8 mouse cellular contexts compared by ENCODE assay signal in genomic region chr6:4747677-4748505, GRCm38 (mm10). TPM values are rescaled to one million over a fixed set of nuclear protein-coding genes. Genes with fewer than 3 reads are reported as not detected.
DNase-seq lines count a peak whose midpoint lies in the region; ATAC-seq lines count a peak whose summit lies in the region.

No protein-coding gene starts in this region.

- peaks cover 29% of the 10 kb centered on the region for H3K9me3 ChIP-seq in embryonic facial prominence, embryonic 10.5 days
- H3K9me3 ChIP-seq in heart, embryonic 10.5 days: peaks cover 24% of the 10 kb centered on the region
- peaks cover 13% of the 10 kb centered on the region for H3K9me3 ChIP-seq in kidney, embryonic 15.5 days (replicated peaks)
- H3K9me3 ChIP-seq in limb, embryonic 13.5 days: peaks cover 35% of the 10 kb centered on the region
- peaks cover 13% of the 10 kb centered on the region; the same call in 1 of the 2 replicates for H3K9me3 ChIP-seq in midbrain, embryonic 13.5 days
- peaks cover 15% of the 10 kb centered on the region; the same call in 1 of the 2 replicates for H3K9me3 ChIP-seq in stomach, embryonic 14.5 days (ENCODE audit: control insufficient read depth, low read depth, low read length)

- no peaks in the 10 kb centered on the region for H3K27me3 ChIP-seq in embryonic facial prominence, embryonic 10.5 days (replicated peaks; ENCODE audit: low read depth, poor library complexity, severe bottlenecking)
- H3K27me3 ChIP-seq in heart, embryonic 10.5 days (ENCODE audit: insufficient read depth, poor library complexity, severe bottlenecking): no peaks in the 10 kb centered on the region
- no peaks in the 10 kb centered on the region for H3K27me3 ChIP-seq in kidney, embryonic 15.5 days
- no peaks in the 10 kb centered on the region for H3K27me3 ChIP-seq in limb, embryonic 13.5 days
- H3K27me3 ChIP-seq in midbrain, embryonic 13.5 days: no peaks in the 10 kb centered on the region
- H3K27me3 ChIP-seq in stomach, embryonic 14.5 days (ENCODE audit: control insufficient read depth, insufficient read depth, low read length): no peaks in the 10 kb centered on the region

- H3K27ac ChIP-seq in embryonic facial prominence, embryonic 10.5 days (replicated peaks): peak overlapping the region; percentile 91
- H3K27ac ChIP-seq in heart, embryonic 10.5 days: peak overlapping the region; percentile 92
- H3K27ac ChIP-seq in kidney, embryonic 15.5 days: 0 out of 2 replicates have a peak overlapping the region, but pooled peaks have one; percentile 54
- H3K27ac ChIP-seq in limb, embryonic 13.5 days: peak overlapping the region; percentile 65
- H3K27ac ChIP-seq in midbrain, embryonic 13.5 days: peak overlapping the region; percentile 56
- H3K27ac ChIP-seq in stomach, embryonic 14.5 days (ENCODE audit: low read length): peak overlapping the region; percentile 58

- H3K4me1 ChIP-seq in embryonic facial prominence, embryonic 10.5 days: peaks cover 10% of the 10 kb centered on the region
- 0 out of 2 replicates have a peak, but pooled peaks cover 2% of the 10 kb centered on the region for H3K4me1 ChIP-seq in heart, embryonic 10.5 days
- H3K4me1 ChIP-seq in kidney, embryonic 15.5 days: no peaks in the 10 kb centered on the region
- H3K4me1 ChIP-seq in limb, embryonic 13.5 days: 0 out of 2 replicates have a peak, but pooled peaks cover 5% of the 10 kb centered on the region
- H3K4me1 ChIP-seq in midbrain, embryonic 13.5 days (replicated peaks): peaks cover 5% of the 10 kb centered on the region; the same call in 1 of the 2 replicates
- peaks cover 2% of the 10 kb centered on the region; the same call in 1 of the 2 replicates for H3K4me1 ChIP-seq in stomach, embryonic 14.5 days (ENCODE audit: control insufficient read depth, insufficient read depth, low read length)

- 57% methylated on average over 71 of the region's 71 CpGs for WGBS in embryonic facial prominence, embryonic 10.5 days
- WGBS in heart, embryonic 10.5 days: 46% methylated on average over 71 of the region's 71 CpGs
- WGBS in kidney, embryonic 15.5 days: 54% methylated on average over 71 of the region's 71 CpGs
- 56% methylated on average over 71 of the region's 71 CpGs for WGBS in limb, embryonic 13.5 days
- WGBS in midbrain, embryonic 13.5 days: 55% methylated on average over 71 of the region's 71 CpGs
- 48% methylated on average over 71 of the region's 71 CpGs for WGBS in stomach, embryonic 14.5 days

- ATAC-seq in kidney, embryonic 15.5 days (replicated peaks; ENCODE audit: low FRiP score): no peak
- ATAC-seq in limb, embryonic 13.5 days (ENCODE audit: low FRiP score, low read depth): no peak
- peak; percentile 19; the same call in 1 of the 2 replicates for ATAC-seq in midbrain, embryonic 13.5 days
- ATAC-seq in stomach, embryonic 14.5 days (ENCODE audit: insufficient number of reproducible peaks, insufficient read depth, low FRiP score, low read depth): 0 out of 2 replicates have a peak, but pooled peaks have one; percentile 11

- peak; percentile 10 for DNase-seq in thymus, postnatal 25 days
- DNase-seq in thymus, postnatal 10 days (ENCODE audit: low spot score in 2 of 2): no peak
- peak; percentile 58 for DNase-seq in embryonic facial prominence, embryonic 10.5 days (ENCODE audit: low spot score)
- DNase-seq in heart, embryonic 10.5 days (ENCODE audit: low spot score): peak; percentile 79

- peak overlapping the region; percentile 65 for H3K4me2 ChIP-seq in kidney, embryonic 15.5 days
- H3K4me2 ChIP-seq in limb, embryonic 13.5 days (replicated peaks): peak overlapping the region; percentile 66
- peak overlapping the region; percentile 67 for H3K4me2 ChIP-seq in midbrain, embryonic 13.5 days (replicated peaks)
- peak overlapping the region; percentile 57 for H3K4me2 ChIP-seq in stomach, embryonic 14.5 days (replicated peaks; ENCODE audit: low read depth, low read length)

- H3K9ac ChIP-seq in kidney, embryonic 15.5 days: peak overlapping the region; percentile 18; the same call in 1 of the 2 replicates
- H3K9ac ChIP-seq in limb, embryonic 13.5 days: peak overlapping the region; percentile 63
- H3K9ac ChIP-seq in midbrain, embryonic 13.5 days (replicated peaks): peak overlapping the region; percentile 53
- no peak overlapping the region for H3K9ac ChIP-seq in stomach, embryonic 14.5 days (replicated peaks; ENCODE audit: low read depth, low read length)

- H3K4me3 ChIP-seq in embryonic facial prominence, embryonic 10.5 days: peak overlapping the region; percentile 62
- H3K4me3 ChIP-seq in heart, embryonic 10.5 days: peak overlapping the region; percentile 60
- peak overlapping the region; percentile 49 for H3K4me3 ChIP-seq in kidney, embryonic 15.5 days (replicated peaks)
- peak overlapping the region; percentile 53 for H3K4me3 ChIP-seq in limb, embryonic 13.5 days
- H3K4me3 ChIP-seq in midbrain, embryonic 13.5 days (replicated peaks): peak overlapping the region; percentile 57
- peak overlapping the region; percentile 36 for H3K4me3 ChIP-seq in stomach, embryonic 14.5 days (ENCODE audit: low read depth, low read length)

- peaks cover 20% of the 10 kb centered on the region for H3K36me3 ChIP-seq in embryonic facial prominence, embryonic 10.5 days (replicated peaks)
- no peaks in the 10 kb centered on the region for H3K36me3 ChIP-seq in heart, embryonic 10.5 days
- H3K36me3 ChIP-seq in kidney, embryonic 15.5 days: no peaks in the 10 kb centered on the region
- H3K36me3 ChIP-seq in limb, embryonic 13.5 days: no peaks in the 10 kb centered on the region
- H3K36me3 ChIP-seq in midbrain, embryonic 13.5 days: no peaks in the 10 kb centered on the region
- no peaks in the 10 kb centered on the region for H3K36me3 ChIP-seq in stomach, embryonic 14.5 days (ENCODE audit: control insufficient read depth, insufficient read depth, low read length)

RNA-seq across cellular contexts. Expression of gene Peg10, which starts 0.8 kb away (rescaled TPM):
- 15.7 and 18.1 TPM in 2 replicates for polyA plus RNA-seq in embryonic facial prominence, embryonic 10.5 days (2016; fragmentation: Nextera tagmentation; extraction: Ambion mirVana)
- 5.9 and 16.6 TPM in 2 replicates for polyA plus RNA-seq in heart, embryonic 10.5 days (2016; fragmentation: Nextera tagmentation; extraction: Ambion mirVana)
- polyA plus RNA-seq in kidney, embryonic 15.5 days (2015; fragmentation: Nextera tagmentation; extraction: Ambion mirVana): 4.1 and 4.4 TPM in 2 replicates
- polyA plus RNA-seq in limb, embryonic 13.5 days (2015; fragmentation: Nextera tagmentation; extraction: Ambion mirVana): 11.4 and 11.8 TPM in 2 replicates
- polyA plus RNA-seq in midbrain, embryonic 13.5 days (2015; fragmentation: Nextera tagmentation; extraction: Ambion mirVana): 7.3 and 10.0 TPM in 2 replicates
- polyA plus RNA-seq in stomach, embryonic 14.5 days (2014; fragmentation: Nextera tagmentation; extraction: Ambion mirVana): 8.2 and 8.5 TPM in 2 replicates

RNA-seq across cellular contexts. Expression of gene Sgce, which starts 0.9 kb away (rescaled TPM):
- polyA plus RNA-seq in embryonic facial prominence, embryonic 10.5 days (2016; fragmentation: Nextera tagmentation; extraction: Ambion mirVana): 43.8 and 45.1 TPM in 2 replicates
- polyA plus RNA-seq in heart, embryonic 10.5 days (2016; fragmentation: Nextera tagmentation; extraction: Ambion mirVana): 52.9 and 58.3 TPM in 2 replicates
- polyA plus RNA-seq in kidney, embryonic 15.5 days (2015; fragmentation: Nextera tagmentation; extraction: Ambion mirVana): 46.8 and 48.7 TPM in 2 replicates
- polyA plus RNA-seq in limb, embryonic 13.5 days (2015; fragmentation: Nextera tagmentation; extraction: Ambion mirVana): 77.7 and 78.6 TPM in 2 replicates
- polyA plus RNA-seq in midbrain, embryonic 13.5 days (2015; fragmentation: Nextera tagmentation; extraction: Ambion mirVana): 61.6 and 68.2 TPM in 2 replicates
- polyA plus RNA-seq in stomach, embryonic 14.5 days (2014; fragmentation: Nextera tagmentation; extraction: Ambion mirVana): 65.5 and 67.5 TPM in 2 replicates

Comparison
In these comparisons a context has a peak if more than half of its experiments do, and no peak if none do; other contexts are left out.
1. DNase-seq: peak in thymus, postnatal 25 days (single experiment), embryonic facial prominence, embryonic 10.5 days (single experiment) and heart, embryonic 10.5 days (single experiment); none in thymus, postnatal 10 days (0 of 2).
2. ATAC-seq: peak in midbrain, embryonic 13.5 days (single experiment) and stomach, embryonic 14.5 days (single experiment); none in kidney, embryonic 15.5 days (single experiment) and limb, embryonic 13.5 days (single experiment).
3. Peak in every context shown above with its lines, with median percentiles within 50 percentile points of each other: H3K27ac ChIP-seq, H3K4me3 ChIP-seq and H3K4me2 ChIP-seq.